7 mouse cellular contexts compared by ENCODE assay signal in the genomic region with DNA sequence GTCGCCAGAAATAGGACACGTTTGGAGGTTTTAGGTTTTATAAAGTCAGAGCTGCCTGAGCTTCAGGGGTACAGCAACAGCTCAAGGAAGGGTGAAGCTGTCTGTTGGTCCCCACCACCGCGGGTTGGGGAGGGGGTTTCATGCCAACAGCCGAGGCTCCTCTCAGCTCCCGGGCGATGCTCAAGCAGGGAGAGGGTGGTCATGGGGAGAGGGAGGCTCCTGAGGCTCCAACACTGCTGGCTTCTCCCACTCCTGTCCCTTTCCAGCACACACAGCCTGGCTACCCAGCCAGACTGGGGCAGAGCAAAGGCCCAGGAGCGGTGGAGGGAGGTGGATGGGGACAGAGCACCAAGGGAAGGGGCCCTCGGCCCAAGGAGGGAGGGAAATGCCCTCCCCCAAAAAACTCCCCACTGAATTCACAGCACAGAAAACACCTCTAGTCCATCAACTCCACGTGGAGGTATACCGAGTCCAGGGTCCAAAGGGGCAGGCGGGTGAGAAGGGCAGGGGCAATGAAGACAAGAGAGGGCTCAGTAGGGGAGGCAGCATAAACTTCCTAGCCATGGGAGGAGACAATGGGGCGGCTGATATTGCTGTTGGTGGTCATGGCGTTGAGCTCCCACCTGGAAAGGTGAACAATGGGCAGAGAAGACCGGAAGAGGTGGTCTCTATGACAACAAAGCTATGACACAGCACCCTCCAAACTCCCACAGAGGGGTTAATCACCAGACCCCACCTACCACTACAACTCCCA. TPM values are rescaled to one million over a fixed set of nuclear protein-coding genes. Genes with fewer than 3 reads are reported as not detected.
A peak's percentile ranks its signal among the peaks of the same experiment; 100 is the strongest.
DNase-seq lines count a peak whose midpoint lies in the region; ATAC-seq lines count a peak whose summit lies in the region.

No protein-coding gene starts in this region.

- H3K9me3 ChIP-seq in lung, embryonic 16.5 days (ENCODE audit: control insufficient read depth, low read length), result no peaks in the 10 kb centered on the region
- no peaks in the 10 kb centered on the region for H3K9me3 ChIP-seq in limb, embryonic 12.5 days
- no peaks in the 10 kb centered on the region for H3K9me3 ChIP-seq in stomach, embryonic 16.5 days (replicated peaks; ENCODE audit: control insufficient read depth, low read length)

- H3K4me2 ChIP-seq in lung, embryonic 16.5 days (ENCODE audit: low read depth, low read length), result peak overlapping the region; percentile 86
- peak overlapping the region; percentile 82 for H3K4me2 ChIP-seq in limb, embryonic 12.5 days
- peak overlapping the region; percentile 67 for H3K4me2 ChIP-seq in stomach, embryonic 16.5 days (ENCODE audit: low read depth, low read length)

- peak overlapping the region; percentile 60 for H3K9ac ChIP-seq in lung, embryonic 16.5 days (ENCODE audit: low read length)
- peak overlapping the region; percentile 83 for H3K9ac ChIP-seq in limb, embryonic 12.5 days (replicated peaks)
- peak overlapping the region; percentile 75 for H3K9ac ChIP-seq in stomach, embryonic 16.5 days (ENCODE audit: low read length)

- peak overlapping the region; percentile 86 for H3K27ac ChIP-seq in lung, embryonic 16.5 days (ENCODE audit: low read length)
- peak overlapping the region; percentile 94 for H3K27ac ChIP-seq in limb, embryonic 12.5 days
- peak overlapping the region; percentile 77 for H3K27ac ChIP-seq in stomach, embryonic 16.5 days (ENCODE audit: low read length)

- peaks cover 24% of the 10 kb centered on the region for H3K4me1 ChIP-seq in lung, embryonic 16.5 days (replicated peaks; ENCODE audit: control insufficient read depth, insufficient read depth, low read length)
- peaks cover 40% of the 10 kb centered on the region for H3K4me1 ChIP-seq in limb, embryonic 12.5 days (replicated peaks)
- H3K4me1 ChIP-seq in stomach, embryonic 16.5 days (ENCODE audit: control insufficient read depth, insufficient read depth, low read length), result peaks cover 25% of the 10 kb centered on the region

- H3K4me3 ChIP-seq in lung, embryonic 16.5 days (ENCODE audit: low read length), result peak overlapping the region; percentile 81
- peak overlapping the region; percentile 63 for H3K4me3 ChIP-seq in limb, embryonic 12.5 days (replicated peaks)
- peak overlapping the region; percentile 60 for H3K4me3 ChIP-seq in stomach, embryonic 16.5 days (replicated peaks; ENCODE audit: low read length)

- no peak; the same call in 1 of the 2 replicates for ATAC-seq in lung, embryonic 16.5 days (ENCODE audit: low read depth)
- ATAC-seq in erythroid progenitor cell, adult 5-6 weeks (replicated peaks; ENCODE audit: low FRiP score, poor library complexity, severe bottlenecking), result peak; percentile 14
- ATAC-seq in limb, embryonic 12.5 days (ENCODE audit: insufficient number of reproducible peaks, insufficient read depth, low FRiP score, low TSS enrichment, low read depth), result peak; percentile 24; the same call in 1 of the 2 replicates
- peak; percentile 12; the same call in 1 of the 2 replicates for ATAC-seq in stomach, embryonic 16.5 days (ENCODE audit: insufficient read depth, low FRiP score)

- H3K36me3 ChIP-seq in lung, embryonic 16.5 days (ENCODE audit: control insufficient read depth, insufficient read depth, low read length), result peaks cover 23% of the 10 kb centered on the region
- H3K36me3 ChIP-seq in limb, embryonic 12.5 days, result peaks cover 61% of the 10 kb centered on the region
- H3K36me3 ChIP-seq in stomach, embryonic 16.5 days (ENCODE audit: control insufficient read depth, insufficient read depth, low read length), result peaks cover 18% of the 10 kb centered on the region

- no peaks in the 10 kb centered on the region for H3K27me3 ChIP-seq in lung, embryonic 16.5 days (ENCODE audit: control insufficient read depth, insufficient read depth, low read depth, low read length)
- H3K27me3 ChIP-seq in limb, embryonic 12.5 days, result no peaks in the 10 kb centered on the region
- H3K27me3 ChIP-seq in stomach, embryonic 16.5 days (ENCODE audit: control insufficient read depth, insufficient read depth, low read length), result no peaks in the 10 kb centered on the region

- 20% methylated on average over 15 of the region's 15 CpGs for WGBS in lung, embryonic 16.5 days
- 20% methylated on average over 15 of the region's 15 CpGs for WGBS in limb, embryonic 12.5 days
- WGBS in stomach, embryonic 16.5 days, result 21% methylated on average over 15 of the region's 15 CpGs

- no peak for DNase-seq in lung, postnatal 4 days
- DNase-seq in layer of hippocampus, postnatal 36 days, result no peak
- DNase-seq in retina, postnatal 1 day, result no peak

RNA-seq across cellular contexts. Expression of a gene that starts 0.6 kb away (rescaled TPM):
- polyA plus RNA-seq in lung, embryonic 16.5 days (2015; fragmentation: Nextera tagmentation; extraction: Ambion mirVana), result 51.4 and 51.6 TPM in 2 replicates
- 2.5 TPM in 1 of 2 replicates, not detected in the other for total RNA-seq in erythroid progenitor cell, adult 5-6 weeks (2015; ENCODE audit: low replicate concordance)
- total RNA-seq in erythroid progenitor cell, adult 5-6 weeks (2017; ENCODE audit: low replicate concordance), result 8.6 and 23.7 TPM in 2 replicates
- polyA plus RNA-seq in limb, embryonic 12.5 days (2016; fragmentation: Nextera tagmentation; extraction: Ambion mirVana), result 68.8 and 70.0 TPM in 2 replicates
- 49.7 and 52.4 TPM in 2 replicates for polyA plus RNA-seq in stomach, embryonic 16.5 days (2015; fragmentation: Nextera tagmentation; extraction: Ambion mirVana)
- 10 to 100 TPM; 14.5 to 15.4 TPM for total RNA-seq in layer of hippocampus, postnatal 36 days (2021)

RNA-seq across cellular contexts. Expression of a gene that starts 3.9 kb away (rescaled TPM):
- 129 and 137 TPM in 2 replicates for polyA plus RNA-seq in lung, embryonic 16.5 days (2015; fragmentation: Nextera tagmentation; extraction: Ambion mirVana)
- 15.1 and 22.6 TPM in 2 replicates for total RNA-seq in erythroid progenitor cell, adult 5-6 weeks (2015; ENCODE audit: low replicate concordance)
- 4.2 and 10.9 TPM in 2 replicates for total RNA-seq in erythroid progenitor cell, adult 5-6 weeks (2017; ENCODE audit: low replicate concordance)
- 137 and 150 TPM in 2 replicates for polyA plus RNA-seq in limb, embryonic 12.5 days (2016; fragmentation: Nextera tagmentation; extraction: Ambion mirVana)
- polyA plus RNA-seq in stomach, embryonic 16.5 days (2015; fragmentation: Nextera tagmentation; extraction: Ambion mirVana), result 148 and 160 TPM in 2 replicates
- 100 to 1,000 TPM in 1 of 2 experiments, 10 to 100 TPM in 1; 97.6 to 100 TPM for total RNA-seq in layer of hippocampus, postnatal 36 days (2021)

RNA-seq across cellular contexts. Expression of a gene that starts 6.0 kb away (rescaled TPM):
- polyA plus RNA-seq in lung, embryonic 16.5 days (2015; fragmentation: Nextera tagmentation; extraction: Ambion mirVana), result 115 TPM in 2 replicates
- total RNA-seq in erythroid progenitor cell, adult 5-6 weeks (2015; ENCODE audit: low replicate concordance), result 16.9 and 23.1 TPM in 2 replicates
- total RNA-seq in erythroid progenitor cell, adult 5-6 weeks (2017; ENCODE audit: low replicate concordance), result 5.1 and 17.2 TPM in 2 replicates
- polyA plus RNA-seq in limb, embryonic 12.5 days (2016; fragmentation: Nextera tagmentation; extraction: Ambion mirVana), result 117 and 122 TPM in 2 replicates
- polyA plus RNA-seq in stomach, embryonic 16.5 days (2015; fragmentation: Nextera tagmentation; extraction: Ambion mirVana), result 110 and 113 TPM in 2 replicates
- total RNA-seq in layer of hippocampus, postnatal 36 days (2021), result 100 to 1,000 TPM; 166 to 167 TPM

RNA-seq across cellular contexts. Expression of a gene that starts 24.6 kb away (rescaled TPM):
- polyA plus RNA-seq in lung, embryonic 16.5 days (2015; fragmentation: Nextera tagmentation; extraction: Ambion mirVana), result 49.1 and 50.8 TPM in 2 replicates
- 1.7 TPM in 1 of 2 replicates, not detected in the other for total RNA-seq in erythroid progenitor cell, adult 5-6 weeks (2015; ENCODE audit: low replicate concordance)
- total RNA-seq in erythroid progenitor cell, adult 5-6 weeks (2017; ENCODE audit: low replicate concordance), result 0.30 and 0.39 TPM in 2 replicates
- 56.1 and 60.1 TPM in 2 replicates for polyA plus RNA-seq in limb, embryonic 12.5 days (2016; fragmentation: Nextera tagmentation; extraction: Ambion mirVana)
- polyA plus RNA-seq in stomach, embryonic 16.5 days (2015; fragmentation: Nextera tagmentation; extraction: Ambion mirVana), result 51.2 and 54.8 TPM in 2 replicates
- 10 to 100 TPM; 18.4 to 20.0 TPM for total RNA-seq in layer of hippocampus, postnatal 36 days (2021)

RNA-seq across cellular contexts. Expression of a gene that starts 28.7 kb away (rescaled TPM):
- 93.0 and 97.4 TPM in 2 replicates for polyA plus RNA-seq in lung, embryonic 16.5 days (2015; fragmentation: Nextera tagmentation; extraction: Ambion mirVana)
- 5.8 and 10.9 TPM in 2 replicates for total RNA-seq in erythroid progenitor cell, adult 5-6 weeks (2015; ENCODE audit: low replicate concordance)
- 12.5 and 13.3 TPM in 2 replicates for total RNA-seq in erythroid progenitor cell, adult 5-6 weeks (2017; ENCODE audit: low replicate concordance)
- 99.5 and 112 TPM in 2 replicates for polyA plus RNA-seq in limb, embryonic 12.5 days (2016; fragmentation: Nextera tagmentation; extraction: Ambion mirVana)
- polyA plus RNA-seq in stomach, embryonic 16.5 days (2015; fragmentation: Nextera tagmentation; extraction: Ambion mirVana), result 94.1 and 99.9 TPM in 2 replicates
- 10 to 100 TPM; 45.3 to 50.7 TPM for total RNA-seq in layer of hippocampus, postnatal 36 days (2021)
